Mouse (Mus musculus) layer of hippocampus, adult 9-11 months (tissue): ENCODE measurements around the gene Trim62.

Experiments used
- DNase-seq: peaks from one replicate; pipeline ENCODE4 v3.0.0; 2022

The Trim62 gene

DNA sequence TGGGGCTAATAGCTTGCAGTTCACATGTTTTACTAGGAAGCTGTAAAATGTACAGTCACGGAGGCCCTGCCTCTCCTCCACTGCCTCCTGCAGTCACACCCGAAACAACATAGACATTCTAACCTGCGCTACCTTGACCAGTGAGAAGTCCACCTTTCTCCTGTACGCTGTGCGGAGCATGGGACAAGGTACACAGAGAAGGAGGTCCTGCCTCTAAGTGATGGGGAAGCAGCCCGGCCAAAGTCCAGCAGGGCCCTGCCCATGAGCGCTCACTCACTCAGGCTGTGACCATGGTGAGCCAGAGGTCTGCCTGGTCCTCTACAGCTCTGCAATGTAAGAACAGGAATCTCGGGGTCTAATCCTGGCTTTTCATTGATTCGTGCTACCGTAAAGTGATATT is 28.7 kb downstream of the Trim62 start:
- no peak for DNase-seq

DNA sequence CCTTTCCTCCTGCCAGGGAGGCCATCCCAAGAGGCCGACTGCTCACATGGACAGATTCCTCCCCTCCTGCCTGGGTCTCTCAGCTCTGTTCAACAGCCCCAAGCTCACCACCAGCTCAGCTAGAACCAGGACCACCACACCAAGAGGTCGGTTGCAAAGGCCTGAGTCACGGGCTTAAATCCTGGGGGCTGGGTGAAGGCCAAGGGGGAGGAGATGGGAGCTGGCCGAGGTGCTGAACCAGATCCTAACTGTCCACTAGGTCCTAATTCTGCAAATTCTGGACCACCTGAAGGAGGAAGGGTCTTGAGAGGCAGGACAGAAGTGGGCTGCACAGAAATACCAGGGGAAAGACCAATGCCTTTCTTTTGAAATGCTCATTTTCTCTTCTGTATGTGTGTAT is 30.4 kb downstream of the Trim62 start:
- no peak for DNase-seq

DNA sequence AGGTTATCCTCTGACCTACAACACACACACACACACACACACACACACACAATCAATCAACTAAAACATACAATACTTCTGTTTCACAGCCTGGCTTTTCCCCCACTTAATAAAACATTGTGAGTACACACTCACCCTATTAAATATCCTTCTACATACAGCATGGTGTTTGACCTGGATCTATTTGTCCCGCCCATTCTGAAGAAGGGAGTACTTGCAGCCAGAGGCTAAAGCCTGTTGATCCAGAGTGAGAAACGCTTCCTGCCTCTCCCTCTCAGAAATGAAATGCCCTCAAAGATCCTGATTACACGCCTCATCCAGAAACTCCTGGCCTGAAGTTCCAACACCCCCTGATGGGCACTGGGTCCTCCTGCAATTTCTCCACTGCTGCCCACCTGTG is 33.7 kb downstream of the Trim62 start:
- no peak for DNase-seq

DNA sequence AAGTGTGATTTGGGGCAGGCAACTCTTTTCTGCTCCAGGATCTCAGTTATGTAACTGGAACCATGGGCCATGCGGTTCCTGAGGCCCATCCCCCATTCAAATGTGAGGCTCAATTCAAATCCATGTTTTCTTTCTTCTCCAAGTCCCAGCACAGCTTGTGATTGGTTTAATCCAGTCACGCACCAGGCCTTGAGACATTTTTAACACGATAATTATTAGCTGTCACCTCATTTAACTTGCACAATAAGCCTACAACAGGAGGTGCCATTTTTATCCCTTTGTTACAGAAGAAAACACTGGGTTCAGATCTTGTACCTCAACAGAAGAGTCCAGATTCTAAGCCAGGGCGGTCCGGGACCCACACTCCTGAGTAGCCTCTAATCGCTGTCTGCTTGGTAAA is 34.4 kb downstream of the Trim62 start:
- DNase-seq = no peak

DNA sequence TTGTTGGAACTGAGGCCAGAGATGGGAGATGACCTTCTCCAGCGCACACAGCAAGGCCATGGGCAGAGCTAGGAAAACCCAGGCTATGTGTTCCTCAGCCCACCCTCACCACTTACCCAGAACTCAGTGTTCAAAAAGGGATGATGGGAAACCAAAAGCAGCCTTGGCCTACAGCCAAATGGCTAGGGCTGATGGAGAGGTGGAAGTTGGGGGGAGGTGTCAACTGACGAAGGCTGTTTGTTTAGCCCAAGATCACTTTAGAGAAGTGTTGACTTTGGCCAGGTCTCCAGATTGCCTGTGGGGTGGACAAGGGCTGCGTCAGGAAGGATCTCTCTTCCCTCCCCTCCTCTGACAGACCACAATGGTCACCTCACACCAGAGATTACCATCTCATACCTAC is 34.8 kb downstream of the Trim62 start:
- no peak for DNase-seq

DNA sequence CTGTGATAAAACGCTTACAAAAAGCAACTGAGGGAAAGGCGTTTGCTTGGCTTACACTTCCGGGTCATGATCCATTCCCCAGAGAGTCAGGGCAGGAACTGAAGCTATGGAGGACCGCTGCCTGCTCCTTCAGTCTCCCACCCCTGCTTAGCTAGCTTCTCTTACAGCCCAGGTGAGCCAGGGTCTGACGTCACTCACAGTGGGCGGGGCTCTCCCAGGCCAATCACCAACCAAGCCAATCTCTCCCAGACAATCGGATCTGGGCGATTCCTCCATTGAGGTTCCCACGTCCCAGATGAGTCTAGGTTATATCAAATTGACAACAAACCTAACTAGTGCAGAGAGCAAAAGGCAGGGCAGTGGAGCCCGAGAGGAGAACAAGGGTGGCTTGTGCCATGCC is 35.7 kb downstream of the Trim62 start:
- DNase-seq = no peak

DNA sequence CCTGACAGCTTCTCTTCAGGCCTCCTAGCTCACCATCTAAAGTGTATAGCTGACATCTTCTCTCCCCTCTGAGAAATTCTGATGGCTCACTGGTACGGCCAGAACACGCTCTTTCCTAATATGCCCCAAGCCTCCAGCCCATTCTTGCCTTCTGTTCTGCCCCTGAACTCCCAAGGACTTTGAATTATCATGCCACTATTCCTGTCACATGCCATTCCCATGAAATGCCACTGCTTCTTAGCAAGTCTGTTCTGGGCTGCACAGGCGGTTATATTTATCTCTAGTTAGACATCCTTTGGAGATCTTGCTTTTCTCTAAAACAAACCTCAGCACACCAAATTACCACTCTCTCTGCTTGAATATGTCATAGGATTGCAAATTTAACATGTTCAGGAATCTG is 40.2 kb downstream of the Trim62 start:
- no peak for DNase-seq

DNA sequence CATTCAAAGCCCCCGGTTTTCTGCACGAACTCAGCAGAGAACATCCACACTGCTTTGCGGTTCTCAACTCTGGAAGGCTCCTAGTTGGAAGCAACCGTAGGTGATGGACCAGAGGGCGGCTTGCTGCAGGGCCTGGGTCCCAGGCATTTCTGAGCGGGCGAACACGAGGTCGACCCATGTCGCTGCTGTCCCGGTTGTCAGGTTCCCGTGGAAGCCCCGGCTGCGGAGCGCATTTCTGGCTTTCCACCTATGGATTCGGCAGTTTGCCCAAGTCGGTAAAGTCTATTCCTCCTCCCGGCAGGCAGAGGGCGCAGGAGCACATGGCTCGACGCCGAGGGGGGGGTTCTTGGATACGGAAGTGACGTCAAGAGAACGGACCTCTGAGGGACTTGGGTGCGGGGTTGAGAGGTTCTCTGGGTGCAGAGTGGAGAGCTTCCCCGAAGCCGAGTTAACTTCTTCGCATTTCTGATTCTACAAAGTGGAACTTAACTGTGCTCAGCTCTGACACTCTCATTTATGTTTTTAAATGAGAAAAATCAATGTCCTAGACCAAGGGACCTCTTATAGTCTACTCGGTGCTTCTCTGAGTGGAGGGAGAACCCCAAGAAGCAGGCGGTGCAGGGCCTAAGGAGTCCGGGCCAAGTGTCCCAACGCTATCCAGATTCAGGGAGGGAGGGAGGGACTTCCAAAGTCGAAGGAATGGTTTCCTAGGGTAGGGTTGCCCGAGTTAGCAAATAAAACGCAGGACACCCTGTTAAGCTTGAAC is 41.6 kb downstream of the Trim62 start:
- peak; percentile 86 for DNase-seq

DNA sequence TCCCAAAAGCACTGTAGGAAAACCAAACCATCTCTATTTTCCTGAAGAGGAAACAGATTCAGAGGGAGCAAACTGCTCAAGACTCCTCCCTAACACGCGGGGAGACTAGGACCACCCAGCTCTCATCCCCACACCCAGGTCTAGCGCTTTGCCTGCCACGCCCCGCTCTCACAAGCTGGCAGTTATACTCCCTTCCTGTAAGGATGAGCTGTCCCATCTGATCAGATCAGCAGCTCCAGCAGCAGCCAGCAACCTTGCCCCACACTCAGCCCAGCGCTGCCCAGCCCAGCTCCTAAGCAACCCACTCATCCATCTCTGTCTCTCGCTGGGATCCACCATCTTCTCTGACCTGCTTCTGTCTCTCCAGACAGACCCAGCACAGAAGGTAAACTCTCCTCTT is 49.4 kb downstream of the Trim62 start:
- no peak for DNase-seq

DNA sequence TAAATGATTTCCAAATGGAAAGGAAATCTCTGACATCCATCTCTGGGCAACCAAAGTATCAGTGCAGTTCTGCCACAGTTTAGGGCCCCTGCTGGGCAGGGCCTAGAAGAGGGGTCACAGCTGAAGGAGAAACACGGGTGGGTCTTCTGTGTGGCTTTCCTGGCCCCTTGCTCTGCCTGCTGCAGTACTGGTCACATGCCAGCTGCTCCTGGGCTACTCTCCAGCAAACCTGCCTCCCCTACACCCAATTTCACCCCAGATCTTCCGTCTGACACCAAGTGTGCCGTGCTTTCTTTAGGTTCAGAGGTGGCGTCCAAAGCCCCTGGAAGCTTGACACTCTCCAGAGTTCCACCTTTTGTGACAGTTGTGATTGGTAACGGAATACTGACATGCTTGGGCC is 52.2 kb downstream of the Trim62 start:
- DNase-seq = no peak

DNA sequence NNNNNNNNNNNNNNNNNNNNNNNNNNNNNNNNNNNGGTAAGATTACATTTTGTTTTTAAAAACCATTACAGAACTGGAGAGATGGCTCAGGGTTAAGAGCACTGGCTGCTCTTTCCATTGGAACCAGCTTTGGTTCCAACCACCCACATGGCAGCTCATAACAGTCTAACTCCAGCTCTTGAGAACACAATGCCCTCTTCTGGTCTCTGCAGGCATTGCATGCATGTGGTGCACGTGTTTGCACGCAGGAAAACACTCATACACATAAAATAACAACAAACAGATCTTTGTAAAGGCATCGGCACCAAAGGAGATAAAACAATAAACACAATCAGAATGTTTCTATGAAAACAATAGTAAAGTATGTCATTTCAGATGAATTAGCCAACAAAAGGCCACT is 59.0 kb downstream of the Trim62 start:
- no peak for DNase-seq

DNA sequence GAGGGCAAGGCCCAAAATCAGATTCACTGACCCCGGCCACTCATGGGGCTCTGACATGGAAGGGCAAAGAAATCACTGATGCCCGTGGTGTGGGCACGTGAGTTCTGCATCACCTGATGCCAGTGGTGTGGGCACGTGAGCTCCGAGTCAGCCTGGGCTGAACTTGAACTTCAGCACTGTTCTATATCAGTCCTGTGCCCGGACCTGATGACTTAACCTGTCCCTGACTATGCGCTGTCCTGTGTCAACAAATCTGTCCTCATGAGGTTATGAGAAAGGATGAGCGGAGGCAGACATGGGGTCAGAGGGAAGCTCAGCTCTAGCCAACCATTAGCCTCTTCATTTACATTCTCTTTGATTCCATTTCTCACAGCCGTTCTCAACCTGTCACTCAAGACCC is 63.4 kb downstream of the Trim62 start:
- DNase-seq = no peak

DNA sequence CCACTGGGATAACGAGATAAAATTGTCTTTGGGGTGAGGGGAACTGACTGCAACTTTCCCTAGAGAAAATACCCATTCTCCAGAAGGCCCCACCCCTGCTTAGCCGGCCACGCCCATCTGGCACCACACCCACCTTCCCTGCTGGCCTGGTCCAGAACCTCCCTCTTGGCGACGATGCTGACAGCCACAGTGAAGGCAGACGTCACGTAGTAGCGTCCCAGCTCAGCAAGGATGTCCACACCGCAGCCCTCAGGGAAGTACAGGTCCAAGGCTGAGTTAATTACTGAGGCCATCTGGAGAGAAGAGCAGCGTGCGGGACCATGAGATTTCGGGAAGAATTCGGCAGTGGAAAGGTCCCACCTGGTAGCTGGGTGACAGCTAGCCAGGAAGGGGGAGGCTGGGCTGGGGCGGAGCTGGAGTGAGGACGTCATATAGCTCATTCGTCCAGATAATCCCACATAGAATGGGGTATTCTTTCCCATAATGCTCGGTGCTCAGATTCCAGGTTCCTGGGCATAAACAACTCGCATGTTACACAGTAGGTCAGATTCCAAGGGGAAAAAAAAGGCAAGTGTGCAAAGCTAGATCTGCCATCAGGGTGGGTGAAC is 64.0 kb downstream of the Trim62 start:
- DNase-seq = no peak

DNA sequence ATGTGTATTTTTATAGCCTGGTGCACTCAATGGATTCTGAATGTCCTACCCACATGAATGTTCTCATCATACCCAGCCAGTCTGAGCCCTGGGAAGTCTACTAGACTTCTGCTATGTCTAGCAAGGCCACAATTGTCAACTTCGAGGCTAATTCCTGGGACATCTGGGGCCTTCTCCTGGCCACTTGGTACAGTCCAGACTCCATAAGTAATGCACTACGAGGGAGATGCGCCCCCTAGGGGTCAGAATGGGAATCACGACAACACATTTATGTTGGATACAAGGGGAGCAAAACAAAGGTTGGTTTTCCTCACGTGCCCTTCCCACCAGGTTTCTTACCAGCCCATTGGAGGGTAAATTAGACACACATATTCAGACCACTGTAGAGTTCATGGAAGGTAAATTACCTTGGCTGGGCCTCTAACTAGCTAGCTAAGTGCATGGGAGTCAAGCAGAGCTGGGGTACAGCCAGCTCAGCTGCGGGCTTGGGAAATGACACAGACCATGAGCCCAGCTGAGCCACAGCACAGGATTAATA is 64.8 kb downstream of the Trim62 start:
- DNase-seq = no peak

DNA sequence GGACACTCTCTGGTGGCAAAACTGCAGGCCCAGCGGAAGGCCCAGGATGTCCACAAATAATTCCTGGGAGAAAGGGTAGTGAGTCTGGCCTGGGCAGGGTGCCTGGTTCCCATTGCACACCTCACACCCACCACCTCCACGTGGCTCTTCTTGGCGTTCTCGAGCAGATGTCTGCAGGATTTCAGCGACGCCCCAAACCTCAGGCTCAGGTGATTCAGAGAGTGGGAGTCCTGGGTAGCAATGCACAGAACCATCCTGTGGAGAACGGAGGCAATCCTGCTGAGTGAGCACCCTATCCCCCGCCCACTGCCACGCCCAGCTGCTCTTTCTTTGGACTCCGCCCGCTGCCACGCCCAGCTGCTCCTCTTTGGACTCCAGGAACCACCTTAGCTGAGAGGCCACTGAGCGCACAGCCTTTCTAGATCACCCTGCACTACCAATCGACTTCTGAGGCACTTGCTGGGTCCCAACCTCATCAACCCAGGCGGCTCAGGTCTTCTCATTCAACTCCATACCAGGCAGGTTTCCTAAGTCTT is 66.2 kb downstream of the Trim62 start:
- no peak for DNase-seq

DNA sequence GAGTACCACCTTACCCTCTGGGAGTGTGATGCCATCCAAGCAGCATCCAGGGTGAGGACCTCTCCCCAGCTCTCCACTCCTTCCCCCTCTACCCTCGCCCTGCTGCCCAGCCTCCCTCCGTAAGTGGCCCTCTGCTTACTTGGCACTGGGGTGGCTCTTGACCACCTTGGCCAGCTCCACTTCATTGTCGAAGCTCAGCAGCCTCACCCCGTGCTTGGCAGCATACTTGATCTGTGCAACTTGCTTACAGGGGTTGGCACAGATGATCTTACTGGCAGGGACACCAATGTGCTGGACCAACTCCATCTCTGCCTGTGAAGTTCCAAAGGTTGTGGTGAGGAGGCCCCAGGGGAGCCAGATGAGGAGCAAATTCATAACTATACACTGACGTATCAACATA is 67.1 kb downstream of the Trim62 start:
- no peak for DNase-seq

DNA sequence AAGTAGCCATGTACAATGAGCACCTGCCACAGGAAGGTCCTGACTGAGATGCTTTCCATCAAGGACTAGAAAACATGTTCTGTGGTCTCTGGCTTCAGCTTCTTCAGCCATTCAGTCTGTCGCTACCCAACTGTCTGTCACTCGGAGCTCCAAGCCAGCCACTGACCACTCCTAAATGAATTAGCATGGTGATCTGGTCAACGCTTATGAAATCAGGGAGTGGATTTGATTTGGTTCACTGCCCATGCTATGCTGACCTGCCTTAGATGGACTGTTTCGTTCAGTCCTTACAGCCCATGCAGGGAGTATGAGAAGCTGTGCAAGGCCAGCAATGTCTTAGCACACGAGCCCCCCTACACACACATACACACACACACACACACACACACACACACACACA is 70.5 kb downstream of the Trim62 start:
- DNase-seq = no peak

DNA sequence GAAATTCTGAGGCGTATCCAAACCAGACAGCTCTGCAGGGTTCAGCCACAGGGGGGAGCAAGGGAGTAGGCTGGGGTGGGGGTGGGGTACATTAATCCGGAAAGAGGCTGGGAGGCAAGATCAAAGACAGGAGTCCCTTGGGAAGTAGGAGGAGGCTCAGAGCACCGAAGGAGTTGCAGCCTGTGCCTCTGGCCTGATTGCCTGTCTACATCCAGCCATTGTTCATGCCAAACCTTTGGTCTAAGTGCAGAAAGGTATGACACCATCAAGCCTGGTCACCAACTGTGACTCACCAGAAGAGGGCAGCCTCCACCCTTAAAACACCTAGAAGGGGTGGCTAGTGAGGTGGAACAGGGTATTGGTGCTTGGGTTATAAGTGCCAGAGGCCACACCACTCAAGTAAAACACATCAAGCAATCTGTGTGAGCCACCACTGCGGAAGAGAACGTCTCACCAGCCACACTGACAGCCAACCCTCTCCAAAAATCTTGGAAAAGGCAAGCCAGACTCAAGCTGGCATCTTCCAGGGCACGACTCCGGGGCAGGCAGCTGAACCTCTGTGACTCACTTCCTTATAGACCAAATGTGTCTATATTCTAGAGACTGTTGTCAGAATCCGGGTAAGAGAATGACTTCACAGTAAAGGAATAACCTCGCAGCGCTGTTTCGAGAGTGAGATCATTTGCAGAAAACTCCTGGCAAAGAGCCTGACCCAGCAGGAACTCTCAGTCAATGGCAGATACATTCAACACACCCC is 74.0 kb downstream of the Trim62 start:
- DNase-seq = no peak

DNA sequence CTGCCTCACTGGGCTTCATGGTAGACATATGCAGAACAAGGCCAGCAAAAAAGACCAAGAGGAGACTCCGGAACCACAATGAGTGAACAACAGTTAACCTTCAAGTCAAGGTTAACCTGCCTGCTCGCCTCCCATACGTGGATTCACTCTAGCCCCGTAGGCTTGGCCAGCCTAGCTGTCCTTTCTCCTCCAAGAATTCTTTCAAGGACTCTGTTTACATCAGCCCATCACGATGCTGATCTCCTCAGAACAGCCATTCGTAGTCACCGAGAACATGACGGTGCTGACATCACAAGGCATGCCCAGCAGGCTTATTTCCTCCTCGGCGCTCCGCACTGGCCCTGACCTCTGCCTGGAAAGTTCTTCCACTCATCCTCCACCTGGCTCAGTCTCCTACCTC is 74.8 kb downstream of the Trim62 start:
- no peak for DNase-seq

DNA sequence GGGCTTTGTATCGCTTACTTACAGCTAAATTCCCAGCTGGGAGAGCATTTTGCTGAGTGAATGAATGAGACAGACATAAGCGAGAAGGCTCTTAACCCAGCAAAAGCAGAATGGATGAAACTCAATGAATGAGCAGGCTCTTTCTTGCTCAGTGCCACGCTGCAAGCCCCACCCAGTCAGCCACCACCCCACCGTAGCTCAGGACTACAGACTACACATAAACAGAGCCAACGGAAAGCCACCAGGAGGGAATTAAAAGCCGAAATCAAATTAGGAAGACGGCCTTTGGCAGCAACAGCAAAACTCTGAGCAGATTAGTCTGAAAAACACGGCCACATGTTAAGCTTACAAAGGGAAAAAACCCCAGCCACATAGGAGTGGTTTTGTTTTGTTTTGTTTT is 75.5 kb downstream of the Trim62 start:
- DNase-seq = no peak

DNA sequence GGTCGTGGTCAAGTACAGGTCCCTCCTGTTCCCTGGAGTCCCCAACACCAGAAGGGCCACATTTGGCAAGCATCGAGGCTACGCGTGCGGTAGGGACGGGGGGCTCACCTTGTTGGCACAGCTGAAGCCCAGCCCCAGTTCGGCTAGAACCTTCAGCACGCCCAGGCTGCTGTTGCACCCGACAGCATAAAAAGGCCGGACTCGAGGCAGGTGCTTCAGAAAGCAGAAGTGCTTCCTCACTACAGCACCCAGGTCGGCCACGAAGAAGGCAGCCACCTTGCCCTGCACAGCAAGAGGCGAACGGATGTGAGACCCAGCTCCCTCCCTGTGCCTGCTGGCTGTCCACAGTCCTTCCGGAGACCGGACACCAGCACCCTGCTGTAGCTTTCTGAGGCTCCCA is 76.3 kb downstream of the Trim62 start:
- DNase-seq = no peak
